Mouse (Mus musculus) adrenal gland (tissue): ENCODE results near the gene Papolb.

ENCODE experiments used
- intact Hi-C: fragments of 180-260 bp; cut with DNase I; formaldehyde crosslinking; loops from one replicate; pipeline ENCODE4 v1.15.1; 2025

Gene Papolb

DNA sequence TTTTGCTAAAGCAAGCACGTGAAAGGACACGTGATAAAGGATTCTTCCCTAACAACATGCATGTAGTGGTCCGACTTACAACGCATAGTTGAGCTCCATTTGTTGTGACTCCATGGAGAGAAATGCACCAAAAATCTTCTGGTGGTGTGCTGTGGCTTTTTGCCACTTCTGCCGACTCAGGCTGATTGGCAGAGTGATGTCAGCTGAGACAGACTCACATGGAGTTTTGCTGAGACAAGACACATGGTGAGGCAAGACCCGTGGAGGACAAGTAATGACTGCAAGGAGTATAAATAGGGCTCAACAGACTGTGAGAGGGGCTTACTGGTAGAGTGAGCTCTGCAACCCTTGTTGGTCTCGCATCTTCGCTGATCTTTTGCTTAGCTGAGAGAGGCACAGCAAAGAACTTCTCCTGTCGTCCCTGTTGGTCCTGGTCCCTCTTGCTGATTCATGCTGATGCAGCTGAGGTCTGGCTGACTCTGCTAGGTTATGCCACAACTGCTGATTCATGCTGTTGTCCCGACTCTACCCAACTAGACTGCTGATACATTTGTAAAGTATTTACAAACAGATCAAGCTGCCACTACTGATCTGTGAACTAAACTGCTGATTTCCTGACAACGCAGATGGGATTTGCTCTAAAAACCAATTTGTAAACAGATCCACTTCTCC lies 8.5 kb downstream of the Papolb start:
- intact Hi-C loops: no loop called here

DNA sequence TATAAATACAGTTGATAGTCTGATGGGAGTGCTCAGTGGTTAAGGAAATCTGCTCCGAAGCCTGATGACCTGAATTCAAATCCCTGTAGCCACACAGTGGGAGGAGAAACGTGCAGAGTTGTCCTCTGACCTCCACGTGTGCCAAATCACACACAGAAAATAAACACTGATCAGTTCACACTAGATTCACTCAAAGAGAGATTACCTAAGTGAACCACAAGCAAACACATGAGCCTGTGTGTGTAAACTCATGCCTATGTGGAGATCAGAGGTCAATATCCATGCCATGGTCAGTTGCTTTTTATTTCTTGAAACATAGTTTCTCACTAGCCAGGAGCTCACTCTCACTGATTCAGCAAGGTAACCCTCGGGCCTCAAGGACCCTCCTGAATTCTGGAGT lies 9.5 kb downstream of the Papolb start:
- intact Hi-C loops: no loop called here

DNA sequence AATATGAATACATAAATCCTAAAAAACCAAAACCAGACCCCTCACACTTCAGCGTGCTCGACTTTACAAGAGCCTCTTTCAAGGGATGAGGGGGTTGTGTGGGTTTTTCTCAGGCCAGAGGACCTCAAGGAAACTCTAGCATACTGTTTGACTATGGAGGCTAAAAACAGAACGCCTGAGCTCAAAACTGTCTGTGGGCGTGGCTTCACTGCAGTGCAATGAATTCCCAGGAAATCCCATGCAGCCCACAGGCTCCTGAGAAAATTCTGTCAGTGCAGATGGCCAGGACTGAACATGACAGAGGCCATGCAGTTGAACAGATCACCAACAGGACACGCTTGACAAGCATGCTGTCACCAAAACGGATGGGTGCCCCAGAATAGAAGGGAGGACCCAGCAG lies 10.9 kb downstream of the Papolb start:
- intact Hi-C loops: no loop called here

DNA sequence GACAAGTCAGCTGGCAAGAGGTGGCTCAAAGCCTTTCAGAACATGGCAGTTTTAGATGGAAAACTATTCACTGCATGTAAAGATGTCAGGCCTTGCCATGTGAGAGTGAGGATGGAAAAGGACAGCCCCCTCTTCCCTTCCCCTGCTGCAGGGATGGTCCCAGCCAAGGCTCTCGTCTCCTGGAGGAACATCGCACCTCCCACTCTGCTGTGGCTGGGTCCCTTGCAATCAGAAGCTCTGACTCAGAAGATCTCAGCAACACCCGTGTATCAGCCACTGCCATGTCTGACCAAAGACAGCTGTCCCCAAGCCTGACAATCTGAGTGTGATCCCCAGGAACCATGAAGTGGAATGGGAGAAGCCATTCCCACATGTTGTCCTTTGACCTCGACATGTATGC lies 17.8 kb downstream of the Papolb start:
- intact Hi-C loops: no loop called here

DNA sequence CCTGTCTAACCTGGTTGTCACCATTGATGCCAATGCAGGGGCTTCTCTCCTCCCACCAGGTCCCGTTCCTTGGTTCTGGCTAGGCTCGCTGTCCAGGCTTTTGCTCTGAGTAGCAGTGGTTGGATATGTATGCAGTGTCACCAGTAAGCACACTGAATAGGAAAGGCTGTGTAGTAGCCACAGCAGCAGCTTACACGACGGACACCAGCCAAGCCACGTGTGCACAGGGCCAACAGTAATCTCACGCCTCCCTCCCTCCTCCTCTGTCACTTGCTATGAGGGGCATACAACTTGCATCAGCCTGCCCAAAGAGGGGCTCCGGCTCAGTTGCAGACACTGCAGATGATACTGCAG lies 19.8 kb downstream of the Papolb start:
- intact Hi-C loops: no loop called here

DNA sequence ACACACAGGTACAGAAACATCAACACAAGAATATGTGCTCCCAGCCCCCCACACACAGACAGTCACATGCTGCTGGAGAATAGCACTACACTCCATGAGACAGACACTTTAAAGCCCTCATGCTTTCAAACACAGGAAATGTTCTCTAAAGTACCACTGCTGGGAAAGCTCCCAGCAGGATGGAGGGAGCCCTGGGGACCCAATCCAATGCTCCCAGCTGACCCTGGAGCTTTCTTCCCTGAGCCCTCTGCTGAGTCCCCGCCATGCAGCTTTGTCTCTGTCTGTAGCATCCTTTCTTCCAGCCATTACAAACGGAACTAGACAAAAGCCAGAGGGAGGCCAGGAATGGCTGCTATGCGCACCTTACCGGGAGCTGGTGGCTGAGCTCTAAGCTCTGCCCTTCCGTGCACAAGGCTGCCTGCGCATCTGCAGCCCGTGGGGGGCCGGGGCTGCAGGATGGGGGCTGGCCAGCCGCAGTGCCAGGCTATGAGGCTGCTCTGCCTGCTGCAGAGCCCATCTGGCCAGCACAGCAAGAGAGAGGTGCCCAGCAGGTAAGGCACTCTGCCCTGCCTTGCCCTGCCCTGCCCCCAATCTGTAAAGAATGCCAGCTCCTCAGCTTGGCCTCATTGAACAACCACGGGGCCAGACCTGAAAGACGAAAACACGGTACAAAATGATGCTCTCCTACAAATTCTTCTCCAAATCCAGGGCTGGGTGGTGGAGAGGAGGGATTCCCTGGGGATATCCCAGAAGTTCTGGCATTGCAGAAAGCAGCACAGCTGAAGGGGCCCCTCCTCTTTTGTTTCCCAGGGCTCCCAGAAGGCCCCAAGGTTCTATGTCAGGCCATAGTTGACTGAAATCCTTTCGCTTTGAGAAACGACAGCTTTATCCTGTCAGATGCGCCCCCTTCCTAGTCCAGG lies 20.5 kb downstream of the Papolb start:
- intact Hi-C loops: no loop called here

DNA sequence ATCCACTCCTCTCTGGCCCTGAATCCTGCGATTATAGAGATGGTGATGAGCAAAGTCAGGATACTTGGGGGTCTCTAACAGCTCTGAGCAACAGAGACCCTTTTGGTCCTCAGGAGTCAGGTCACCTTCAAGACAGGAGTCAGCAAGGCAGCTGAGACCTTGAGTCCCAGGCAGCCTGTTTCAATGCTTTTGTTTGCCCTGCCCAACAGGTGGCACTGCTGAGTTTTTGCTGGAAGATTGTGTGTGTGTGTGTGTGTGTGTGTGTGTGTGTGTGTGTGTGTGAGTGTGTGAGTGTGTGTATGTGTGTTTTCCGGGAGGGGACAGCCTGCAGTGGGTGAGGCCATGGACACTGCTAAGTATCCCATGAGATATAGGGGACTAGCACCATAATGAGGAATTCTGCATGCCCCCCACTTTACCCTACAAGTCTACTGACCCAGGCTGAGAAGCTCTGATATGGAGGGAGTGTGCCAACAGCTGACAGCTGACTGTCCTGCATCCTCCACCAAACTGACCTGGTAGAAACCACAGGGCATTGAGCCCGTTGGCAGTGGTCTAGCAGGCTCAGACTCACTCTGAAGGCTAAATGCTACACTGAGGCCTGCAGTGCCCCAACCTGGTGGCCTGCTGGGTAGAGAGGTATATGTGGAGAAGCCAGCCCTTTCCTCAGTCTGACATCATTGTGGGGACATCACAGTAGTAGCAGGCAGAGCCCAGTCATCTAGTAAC lies 24.0 kb downstream of the Papolb start:
- intact Hi-C loops: no loop called here

DNA sequence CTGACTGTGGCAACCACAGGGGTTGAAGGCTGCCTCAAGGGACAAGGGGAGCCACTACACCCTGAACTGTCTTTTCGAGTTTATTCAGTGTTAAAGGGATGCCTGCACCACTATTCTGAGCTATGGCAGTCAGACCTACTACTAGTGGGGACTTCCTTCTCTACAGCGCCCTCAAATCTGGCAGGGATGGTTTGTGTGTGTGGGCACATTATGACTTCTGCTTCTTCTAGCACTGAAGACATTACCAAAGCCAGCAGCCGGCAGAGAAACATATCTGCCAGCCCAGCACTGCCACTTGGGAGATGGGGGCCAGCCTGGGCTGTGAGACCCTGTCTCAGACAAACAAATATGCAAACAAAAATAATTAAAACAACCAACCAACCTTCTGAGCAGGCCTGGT lies 25.7 kb downstream of the Papolb start:
- intact Hi-C loops: loop anchor here (5.0 kb wide), 1 partner anchor 213 kb away; no protein-coding TSS in a partner anchor

DNA sequence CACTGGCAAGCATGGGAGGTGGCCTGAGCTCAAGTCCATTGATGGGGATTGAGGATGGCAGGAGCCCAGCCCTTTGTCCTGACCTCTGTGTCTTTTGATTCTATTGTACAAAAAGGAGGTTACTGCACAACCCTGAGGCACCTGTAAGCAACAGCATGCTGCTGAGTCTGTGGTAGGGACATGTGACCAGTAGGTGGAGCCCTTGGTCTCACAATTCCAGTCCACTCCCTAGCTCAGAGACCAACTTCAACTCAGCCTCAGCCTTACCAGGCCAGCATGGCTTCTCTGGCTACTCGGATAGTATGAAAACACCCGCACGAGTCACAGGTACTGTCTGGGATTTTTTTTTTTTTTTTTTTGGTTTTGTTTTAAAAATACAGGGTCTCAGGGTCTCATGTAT lies 27.5 kb downstream of the Papolb start:
- intact Hi-C loops: loop anchor here (2.0 to 5.0 kb wide), 2 partner anchors 48 to 215 kb away; partner anchors contain the start of gene Radil

DNA sequence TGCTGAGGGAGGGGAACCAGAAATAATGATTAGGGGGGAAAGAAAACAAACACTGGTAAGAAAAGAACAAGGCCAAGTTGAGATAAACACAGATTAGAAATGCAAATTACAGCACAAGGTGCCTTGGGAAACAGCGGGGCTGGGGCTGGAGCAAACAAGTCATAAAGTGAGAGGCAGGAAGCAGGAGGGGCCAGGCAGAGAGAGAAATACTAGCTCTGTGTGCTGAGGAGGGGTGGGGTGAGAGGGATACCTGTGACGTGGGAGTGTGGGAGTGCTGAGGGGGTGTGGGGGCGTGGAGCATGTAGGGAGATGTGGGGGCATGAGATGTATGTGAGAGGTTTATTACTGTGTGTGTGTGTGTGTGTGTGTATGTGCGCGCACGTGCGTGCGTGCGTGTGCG lies 29.0 kb downstream of the Papolb start:
- intact Hi-C loops: loop anchor here (5.0 kb wide), 1 partner anchor 216 kb away; no protein-coding TSS in a partner anchor

DNA sequence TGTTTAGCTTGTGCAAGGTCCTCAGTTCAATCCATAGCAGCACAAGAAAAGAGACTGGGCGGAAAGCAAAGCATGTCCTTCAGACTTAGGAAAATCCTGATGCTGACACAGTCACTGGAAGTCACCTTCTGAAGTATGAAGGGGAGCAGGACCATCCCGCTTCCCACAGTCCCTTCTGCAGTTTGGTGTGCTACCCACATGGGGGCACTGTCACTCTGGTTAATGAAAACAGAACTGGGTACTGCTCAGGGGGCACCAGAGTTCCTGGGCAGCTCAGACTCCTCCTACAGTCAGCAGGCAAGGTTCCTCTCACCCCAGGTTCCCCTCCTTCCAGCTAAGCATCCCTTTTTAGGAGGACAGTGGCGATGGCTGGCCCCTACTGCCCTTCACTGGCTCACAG lies 30.9 kb downstream of the Papolb start:
- intact Hi-C loops: loop anchor here (5.0 kb wide), 1 partner anchor 128 kb away; the partner anchor contains the start of gene Wipi2

DNA sequence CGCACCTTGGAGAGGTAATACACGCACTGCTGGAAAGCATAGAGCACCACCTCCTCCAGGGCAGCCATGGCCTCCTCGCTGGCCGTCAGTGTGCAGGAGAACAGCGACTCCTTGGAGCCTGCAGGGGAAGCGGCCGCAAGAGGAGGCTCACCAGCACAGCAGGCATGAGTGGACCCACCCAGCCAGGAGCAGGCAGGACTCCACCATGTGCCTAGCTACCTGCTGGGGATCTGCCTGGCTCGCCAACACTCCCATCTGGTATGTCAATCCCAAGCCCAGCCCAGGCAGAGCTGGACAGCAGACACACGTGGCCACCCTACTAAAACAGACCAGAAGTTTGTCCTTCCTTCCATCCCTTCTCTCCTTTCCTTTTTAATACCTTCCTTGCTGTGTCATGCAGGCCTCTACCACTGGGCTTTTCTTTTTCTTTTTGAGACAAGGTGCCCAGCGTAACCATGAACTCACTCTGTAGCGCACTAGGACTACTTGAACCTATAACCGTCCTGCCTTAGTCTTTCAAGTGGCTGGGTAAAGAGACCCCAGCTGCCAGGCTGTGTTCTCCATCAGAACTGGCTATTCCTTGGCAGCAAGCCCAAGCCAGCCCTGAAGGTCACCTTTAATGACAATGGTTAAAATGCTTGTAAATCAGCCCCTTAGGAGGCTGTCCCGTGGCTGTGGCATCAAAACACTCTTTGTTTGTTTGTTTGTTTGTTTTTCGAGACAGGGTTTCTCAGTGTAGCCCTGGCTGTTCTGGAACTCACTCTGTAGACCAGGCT lies 34.4 kb downstream of the Papolb start:
- intact Hi-C loops: loop anchor here (5.0 kb wide), 1 partner anchor 132 kb away; the partner anchor contains the start of gene Wipi2

DNA sequence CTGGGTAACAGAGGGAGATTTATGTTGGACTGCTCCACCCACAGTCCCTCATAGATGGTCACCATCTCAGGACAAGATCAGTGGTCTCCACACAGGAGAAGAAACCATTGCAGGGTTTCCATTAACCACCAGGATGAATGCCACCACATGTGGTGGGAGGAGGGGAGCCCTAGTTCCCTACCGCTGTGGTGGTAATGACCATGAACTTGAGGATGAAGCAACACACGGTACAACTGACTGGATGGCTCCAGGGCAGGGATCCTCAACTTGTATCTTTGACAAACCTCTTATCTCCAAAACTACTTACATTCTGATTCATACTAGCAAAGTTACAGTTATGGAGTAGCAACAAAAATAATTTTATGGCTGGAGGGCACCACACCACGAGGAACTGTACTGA lies 36.6 kb downstream of the Papolb start:
- intact Hi-C loops: no loop called here

DNA sequence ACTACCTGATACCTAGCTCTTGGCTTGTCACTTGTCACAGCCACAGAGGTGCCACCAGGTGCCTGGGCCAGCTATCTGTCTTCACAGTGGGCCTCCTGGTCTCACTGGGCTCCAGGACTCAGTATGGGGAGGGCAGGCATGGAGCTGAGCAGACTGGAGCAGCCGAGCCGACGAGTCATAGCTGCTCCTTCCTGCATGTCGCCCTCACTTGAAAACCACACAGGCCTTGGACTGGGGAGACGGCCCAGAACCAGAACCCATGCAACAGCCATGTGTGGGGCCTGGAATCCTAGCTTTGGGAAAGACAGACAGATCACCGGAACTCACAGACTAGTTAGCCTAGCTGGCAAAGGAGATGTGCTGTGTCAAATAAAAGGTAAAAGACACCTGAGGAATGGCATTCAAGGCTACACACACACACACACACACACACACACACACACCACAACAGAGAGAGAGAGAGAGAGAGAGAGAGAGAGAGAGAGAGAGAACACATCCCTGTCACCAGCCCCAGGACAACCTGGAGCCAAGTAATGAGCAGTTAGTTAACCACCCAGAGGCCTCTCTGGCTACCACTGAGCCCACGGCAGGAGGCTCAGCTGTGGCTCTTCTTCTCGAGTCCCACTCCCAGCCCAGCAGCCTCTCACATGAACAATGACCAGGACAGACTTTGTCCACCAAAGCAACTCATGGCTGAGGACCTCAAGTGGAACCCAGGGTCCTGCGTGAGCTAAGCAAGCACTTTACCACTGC lies 39.7 kb downstream of the Papolb start:
- intact Hi-C loops: no loop called here

DNA sequence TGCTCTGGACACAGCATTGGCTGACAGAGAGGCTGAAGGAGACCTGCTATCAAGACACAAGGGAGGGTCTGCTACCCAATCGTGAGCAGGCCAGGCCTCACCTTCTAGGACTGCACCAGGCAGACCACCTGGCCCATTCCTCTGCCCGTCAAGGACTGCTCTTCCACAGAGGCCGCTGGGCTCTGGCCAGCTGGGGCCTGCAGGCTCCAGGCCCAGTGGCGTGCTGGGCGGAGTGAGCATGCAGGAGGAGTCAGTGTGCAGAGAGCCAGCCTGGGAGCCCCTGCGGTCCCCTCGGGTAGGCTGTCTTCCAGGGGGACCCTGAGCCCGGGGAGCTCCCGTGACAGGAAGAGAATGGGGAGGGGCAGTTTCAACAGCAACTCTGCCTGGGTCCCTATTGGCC lies 43.2 kb downstream of the Papolb start:
- intact Hi-C loops: no loop called here

DNA sequence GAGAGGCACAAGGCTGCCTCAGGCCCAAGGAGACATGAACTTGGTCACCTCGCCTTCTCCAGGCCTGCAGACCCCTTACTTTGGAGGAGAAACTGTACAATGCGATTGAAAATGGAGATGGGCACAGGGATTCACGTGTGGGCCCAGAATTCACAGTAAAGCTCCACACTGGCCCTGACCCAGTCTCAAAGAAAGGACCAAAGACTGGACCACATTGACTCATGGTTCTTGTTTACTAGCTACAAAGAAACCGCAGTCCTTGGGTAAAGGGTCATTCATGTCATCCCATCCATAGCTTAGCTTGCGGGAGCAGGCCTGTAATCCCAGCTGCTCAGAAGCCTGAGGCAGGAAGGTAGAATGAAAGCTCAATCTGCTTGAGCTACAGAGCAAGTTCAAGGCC lies 46.3 kb downstream of the Papolb start:
- intact Hi-C loops: loop anchor here (5.0 kb wide), 1 partner anchor 69 kb away; the partner anchor contains the start of gene Radil

DNA sequence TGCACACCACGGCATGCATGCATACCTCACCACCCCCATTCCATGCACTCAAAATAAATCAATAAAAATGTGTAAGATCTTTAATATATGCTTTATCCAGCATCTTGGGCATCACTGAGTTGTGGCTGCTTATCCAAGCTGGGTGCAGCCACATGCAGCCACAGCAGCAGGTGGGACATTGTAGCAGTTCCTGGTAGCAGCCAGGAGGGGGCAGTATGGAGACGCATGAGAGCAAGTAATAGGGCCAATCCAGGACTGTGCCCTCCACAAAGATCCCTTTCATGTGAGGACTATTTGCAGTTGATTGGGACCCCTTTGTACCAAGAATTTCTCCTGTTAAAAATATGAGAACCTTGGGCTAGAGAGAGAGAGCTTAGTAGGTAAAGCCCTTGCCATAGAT lies 47.4 kb downstream of the Papolb start:
- intact Hi-C loops: loop anchor here (5.0 kb wide), 1 partner anchor 70 kb away; the partner anchor contains the start of gene Radil

DNA sequence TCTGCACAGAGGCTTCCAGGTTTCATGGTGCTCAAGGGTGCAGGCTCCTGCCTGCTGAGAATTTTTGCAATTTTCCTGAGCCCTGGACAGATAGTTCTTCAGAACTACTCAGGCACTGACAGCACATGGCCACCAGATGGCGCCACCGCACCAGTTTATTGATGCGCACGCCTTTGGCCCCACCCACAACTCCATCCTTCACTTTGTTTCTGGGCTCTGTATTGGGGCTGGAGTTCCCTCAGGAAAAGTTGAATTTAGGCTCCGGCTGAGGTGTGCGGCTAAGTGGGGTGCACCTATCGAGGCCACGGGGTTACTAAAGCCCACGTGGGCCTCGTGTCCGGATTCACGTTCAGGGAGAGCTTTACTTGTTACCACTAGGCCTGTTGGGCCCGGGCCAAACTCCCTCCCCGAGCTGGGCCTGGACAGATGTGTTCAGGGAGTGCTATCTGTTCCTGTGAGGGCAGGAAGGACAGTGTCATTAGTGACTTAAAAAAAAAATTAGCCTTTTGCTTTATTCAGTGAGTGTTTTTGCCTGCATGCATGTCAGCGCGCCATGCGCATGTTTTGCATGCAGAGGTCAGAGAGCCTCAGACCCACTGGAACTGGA lies 50.9 kb downstream of the Papolb start:
- intact Hi-C loops: loop anchor here (5.0 kb wide), 1 partner anchor 148 kb away; the partner anchor contains the start of gene Wipi2

DNA sequence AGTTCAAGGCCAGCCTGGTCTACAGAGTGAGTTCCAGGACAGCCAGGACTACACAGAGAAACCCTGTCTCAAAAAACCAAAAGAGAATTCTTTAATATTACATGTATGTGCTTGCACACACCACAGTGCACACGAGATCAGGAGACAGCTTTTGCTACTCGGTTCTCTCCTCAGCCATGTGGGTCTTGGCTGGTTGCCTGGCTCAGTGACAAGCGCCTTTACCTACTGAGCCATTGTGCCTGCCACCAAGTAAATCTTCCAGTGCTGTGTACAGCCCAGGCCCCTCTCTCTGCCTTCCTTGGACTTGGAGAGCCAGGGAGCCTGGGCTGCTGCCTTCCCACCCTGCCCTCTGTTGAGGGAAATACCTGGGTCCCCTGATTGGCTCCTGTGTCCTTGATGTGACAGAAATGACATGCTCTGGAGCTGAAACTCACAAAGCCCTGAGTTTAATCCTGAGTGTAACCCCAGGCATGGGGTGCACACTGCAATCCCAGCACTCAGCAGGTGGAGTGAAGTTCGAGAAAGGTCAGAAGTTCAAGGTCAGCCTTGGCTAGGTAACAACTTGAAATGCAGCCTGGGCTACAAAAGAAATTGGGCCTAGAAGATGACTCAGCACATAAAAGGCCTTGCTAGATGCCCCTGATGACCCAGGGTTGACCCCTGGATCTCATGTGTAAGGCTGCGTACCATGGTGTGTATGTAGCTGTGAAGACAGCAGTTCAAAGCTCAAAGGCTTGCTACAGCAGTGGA lies 51.8 kb downstream of the Papolb start:
- intact Hi-C loops: loop anchor here (5.0 kb wide), 1 partner anchor 149 kb away; the partner anchor contains the start of gene Wipi2
